Mouse (Mus musculus) lung, postnatal 25 days (tissue): ENCODE results near the gene Pdcd11.
"Not testable (repeated sequence)": the region's sequence is repeated elsewhere in the genome, so short reads cannot be mapped to it uniquely, and the experiment has no call there.

Experiments
- DNase-seq: peaks from one replicate; pipeline ENCODE4 v3.0.0; 2022; ENCODE audit warnings: low spot score

Gene Pdcd11

GRCm38 (mm10) chr19:47128164-47128563 lies 37.6 kb downstream of the Pdcd11 start:
- no peak for DNase-seq

DNA sequence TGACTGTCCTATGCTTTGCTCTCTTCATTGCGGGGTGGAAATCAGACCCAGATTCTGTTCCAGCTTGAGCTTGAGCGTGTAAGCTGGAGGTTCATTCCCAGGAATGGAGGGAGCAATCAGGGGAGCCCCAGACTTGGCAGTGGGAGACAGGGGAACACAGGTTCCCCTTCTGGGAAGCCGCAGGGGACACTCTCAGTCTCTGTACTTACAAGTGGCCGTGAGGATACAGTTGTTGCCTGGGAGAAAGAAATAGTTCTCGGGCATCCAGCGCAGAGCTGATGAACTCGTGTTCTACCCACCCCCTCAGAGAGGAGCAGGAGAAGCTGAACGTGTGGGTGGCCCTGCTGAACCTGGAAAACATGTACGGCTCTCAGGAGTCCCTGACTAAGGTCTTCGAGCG lies 38.3 kb downstream of the Pdcd11 start:
- no peak for DNase-seq

GRCm38 (mm10) chr19:47130551-47131125 lies 40.1 kb downstream of the Pdcd11 start:
- DNase-seq, result no peak

- DNase-seq, result peak; percentile 44
These were observed 42.6 kb downstream of the Pdcd11 start for GRCm38 (mm10) chr19:47133161-47133560.

DNA sequence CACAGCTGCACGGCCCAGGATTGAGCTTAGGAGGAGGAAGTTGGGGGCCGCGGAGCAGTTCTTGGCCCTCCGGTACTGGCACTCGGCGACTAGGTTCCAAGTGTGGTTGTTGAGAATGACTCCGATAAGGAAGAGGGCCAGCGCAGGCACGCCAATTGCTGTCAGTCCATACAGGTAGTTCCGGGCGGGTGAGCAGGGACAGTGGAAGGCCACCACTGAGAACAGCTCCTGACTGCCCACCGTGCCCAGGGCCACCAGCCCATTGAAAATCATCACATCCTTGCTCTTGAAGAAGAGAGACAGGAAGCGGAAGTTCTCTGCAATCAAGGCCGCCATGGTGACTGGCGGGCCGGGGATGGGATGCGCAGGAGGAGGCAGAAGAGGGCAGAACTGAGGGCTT lies 45.0 kb downstream of the Pdcd11 start:
- no peak for DNase-seq

DNA sequence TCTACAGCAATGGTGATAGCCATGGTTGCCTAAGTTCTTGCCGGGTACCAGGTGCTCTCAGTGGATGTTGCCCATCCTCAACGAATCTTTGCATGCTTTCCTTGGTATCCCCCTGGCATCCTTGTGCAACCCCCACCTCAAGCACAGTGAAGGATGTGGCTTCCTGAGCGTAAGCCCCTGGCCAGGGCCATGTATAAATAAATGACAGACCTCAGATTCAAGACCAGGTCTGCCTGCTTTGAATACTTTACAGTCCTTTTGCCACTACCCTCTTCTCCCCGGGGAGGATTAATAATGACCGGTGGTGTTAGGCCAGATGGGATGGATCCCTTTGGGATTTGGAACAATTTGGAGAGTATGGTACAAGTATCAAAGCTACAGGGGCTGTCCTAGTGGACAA lies 45.6 kb downstream of the Pdcd11 start:
- DNase-seq, result no peak

GRCm38 (mm10) chr19:47137051-47137581 lies 46.5 kb downstream of the Pdcd11 start:
- peak; percentile 64 for DNase-seq

DNA sequence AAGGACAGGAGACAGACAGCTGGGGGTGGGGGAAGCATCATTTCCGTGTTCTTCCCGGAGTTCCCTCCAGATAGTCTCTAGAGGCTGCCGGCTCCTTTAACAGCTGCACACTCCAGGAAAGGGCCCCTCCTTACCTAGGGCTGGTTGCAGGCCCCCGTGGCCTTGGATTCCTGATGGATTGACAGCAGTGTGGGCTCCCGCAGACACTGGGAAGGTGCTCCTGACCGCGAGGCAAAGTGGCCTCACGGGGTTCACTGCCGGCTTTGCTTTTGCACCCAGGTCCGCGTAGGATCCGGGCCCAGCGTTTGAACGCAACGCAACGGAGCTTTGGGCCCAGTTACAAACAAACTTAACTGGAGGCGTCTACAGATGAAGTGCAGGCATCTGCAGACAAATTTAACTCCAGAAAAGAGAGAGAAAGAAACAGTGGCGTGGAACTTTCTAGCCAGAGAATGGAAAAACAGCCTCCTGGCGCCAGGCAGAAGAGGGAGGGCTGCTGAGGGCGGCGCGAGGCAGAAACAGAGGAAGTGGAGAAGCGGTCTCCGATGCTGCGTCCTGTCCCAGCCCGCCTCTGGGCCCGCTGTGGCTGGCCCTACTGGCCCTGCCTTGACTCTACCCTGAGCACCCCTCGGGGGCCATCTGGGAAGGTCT lies 47.3 kb downstream of the Pdcd11 start, which contains the start of gene Calhm2:
Gene Calhm2, minus strand, starts transcription at position 524 of the 651 bp plus-strand sequence.
- DNase-seq, result peak; percentile 41

DNA sequence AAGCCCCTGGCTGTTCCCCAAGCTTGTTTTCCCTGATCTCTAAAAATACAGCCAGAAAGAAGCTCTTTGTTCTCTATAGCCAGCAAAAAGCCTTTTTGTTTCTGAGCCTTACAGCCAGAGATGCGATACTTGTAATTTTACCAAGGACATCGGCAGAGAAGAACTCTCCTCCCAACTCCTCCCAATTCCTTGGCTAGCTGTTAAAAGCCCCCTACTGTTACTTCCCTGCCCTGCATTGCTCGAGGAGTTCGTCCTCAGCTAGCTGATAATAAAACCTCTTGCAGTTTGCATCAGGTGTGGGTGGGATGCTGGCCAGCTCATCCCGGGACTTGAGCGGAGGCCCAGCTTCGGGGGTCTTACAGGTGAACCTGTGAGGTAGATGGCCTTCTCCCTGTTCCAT lies 49.0 kb downstream of the Pdcd11 start:
- DNase-seq, result not testable (repeated sequence)

- no peak for DNase-seq
These were observed 51.9 kb downstream of the Pdcd11 start for GRCm38 (mm10) chr19:47142438-47142837.

DNA sequence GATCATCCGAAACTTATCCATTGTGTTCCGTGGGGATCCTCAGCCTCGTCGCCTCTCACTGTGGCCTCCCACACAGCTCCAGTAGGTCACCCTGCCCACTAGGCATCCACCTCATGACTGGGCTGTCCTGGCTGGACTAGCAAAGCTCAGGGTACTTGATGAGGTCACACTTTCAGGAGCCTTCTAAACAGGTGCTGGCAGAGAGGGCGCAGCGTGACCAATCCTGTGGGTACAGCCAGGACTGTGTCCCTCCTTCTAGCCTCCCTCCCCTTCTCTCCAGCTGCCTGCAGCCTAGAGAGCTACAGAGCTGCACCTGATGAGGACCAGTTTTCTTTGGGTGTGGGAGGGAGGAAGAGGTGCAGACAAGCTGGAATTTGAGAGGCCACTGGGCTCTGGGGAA lies 53.6 kb downstream of the Pdcd11 start, which contains the start of gene Calhm1:
Gene Calhm1, minus strand, starts transcription at position 101 of the 400 bp plus-strand sequence.
- no peak for DNase-seq

GRCm38 (mm10) chr19:47148267-47148847 lies 57.8 kb downstream of the Pdcd11 start:
- no peak for DNase-seq

DNA sequence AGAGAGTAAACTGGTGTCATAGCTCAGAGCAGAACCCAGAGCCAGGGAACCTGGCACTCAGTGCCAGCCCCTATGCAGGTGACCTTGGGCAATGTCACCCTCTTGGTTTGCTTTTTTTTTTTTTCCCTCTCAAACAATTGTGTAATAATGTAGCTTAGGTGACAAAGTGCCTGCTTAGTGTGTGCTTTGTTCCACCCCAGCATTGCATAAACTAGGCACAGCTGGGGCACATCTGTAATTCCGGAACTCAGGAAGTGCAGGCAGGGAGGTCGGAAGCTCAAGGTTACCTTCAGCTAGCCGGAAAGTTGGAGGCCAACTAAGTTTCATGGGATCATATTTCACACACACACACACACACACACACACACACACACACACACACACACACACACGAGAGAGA lies 59.3 kb downstream of the Pdcd11 start:
- peak; percentile 28 for DNase-seq

DNA sequence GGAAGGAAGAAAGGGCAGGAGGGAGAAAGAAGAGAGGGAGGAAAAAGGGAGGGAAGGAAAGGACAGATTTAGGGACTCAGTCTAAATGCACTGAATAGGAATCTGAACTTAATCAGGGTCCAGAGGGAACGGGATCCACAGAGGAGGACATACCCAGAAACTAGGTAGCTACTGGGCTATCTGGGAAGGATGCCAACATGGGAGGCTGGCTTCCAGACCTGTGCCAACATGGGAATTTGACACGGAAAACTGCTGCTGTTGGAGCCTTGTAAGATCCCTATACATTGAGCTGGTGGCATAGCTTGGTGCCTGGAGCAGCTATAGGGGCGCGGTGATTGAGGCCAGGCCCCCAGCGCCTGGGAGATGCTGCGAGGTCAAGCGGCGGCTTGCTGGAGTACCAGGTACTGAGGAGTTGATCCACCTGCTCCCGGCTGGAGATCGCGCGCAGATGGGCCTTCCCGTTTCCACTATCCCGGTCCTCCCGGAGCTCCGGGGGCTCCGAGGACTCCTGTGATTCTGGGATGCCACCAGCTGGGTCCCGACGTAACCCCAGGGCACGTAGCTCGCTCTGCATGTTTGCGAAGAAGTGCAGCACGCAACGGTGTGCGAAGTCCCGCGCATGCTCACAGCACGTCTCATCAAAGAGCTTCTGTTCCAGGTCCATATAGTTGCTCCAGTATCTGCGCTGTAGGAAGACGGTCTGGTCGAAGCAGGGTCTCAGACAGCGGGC lies 60.9 kb downstream of the Pdcd11 start:
- no peak for DNase-seq

GRCm38 (mm10) chr19:47152062-47152369 lies 61.4 kb downstream of the Pdcd11 start:
- no peak for DNase-seq

DNA sequence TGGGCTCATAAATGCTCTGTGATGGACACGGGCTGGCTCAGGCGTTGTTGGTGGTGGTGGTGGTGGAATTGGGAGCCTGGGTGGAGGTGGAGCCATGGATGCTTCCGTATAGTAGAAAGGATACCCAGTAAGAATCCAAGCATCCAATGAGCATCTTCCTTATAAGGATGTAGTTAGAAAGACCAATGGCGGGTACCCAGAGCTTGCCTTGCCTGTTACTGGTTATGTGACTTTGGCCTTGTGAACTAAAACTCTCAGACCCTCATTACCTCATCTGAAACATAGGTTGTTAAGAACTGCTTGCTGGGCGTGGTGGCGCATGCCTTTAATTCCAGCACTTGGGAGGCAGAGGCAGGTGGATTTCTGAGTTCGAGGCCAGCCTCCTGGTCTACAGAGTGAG lies 63.2 kb downstream of the Pdcd11 start:
- DNase-seq, result no peak

DNA sequence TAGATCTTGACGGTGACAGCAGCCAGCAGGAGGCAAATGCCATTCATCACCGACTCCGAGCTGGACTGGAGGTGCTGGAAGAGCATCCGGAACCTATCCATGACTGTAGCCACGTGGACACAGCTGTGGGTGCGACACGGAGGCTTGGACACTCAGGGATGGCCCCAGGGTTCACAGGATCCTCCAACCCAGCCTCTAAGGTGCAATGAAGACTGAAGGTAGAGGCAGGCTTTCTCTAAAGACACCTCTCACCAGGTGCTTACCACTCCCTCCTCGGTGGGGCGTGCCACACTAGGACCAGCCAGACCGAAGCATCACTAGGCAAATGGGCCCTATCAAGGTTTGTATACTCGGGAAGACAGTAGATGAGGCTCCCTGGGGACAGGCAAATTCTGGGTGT lies 67.1 kb downstream of the Pdcd11 start, which contains the start of gene Calhm3:
Gene Calhm3, minus strand, starts transcription at position 101 of the 400 bp plus-strand sequence.
- DNase-seq, result no peak

DNA sequence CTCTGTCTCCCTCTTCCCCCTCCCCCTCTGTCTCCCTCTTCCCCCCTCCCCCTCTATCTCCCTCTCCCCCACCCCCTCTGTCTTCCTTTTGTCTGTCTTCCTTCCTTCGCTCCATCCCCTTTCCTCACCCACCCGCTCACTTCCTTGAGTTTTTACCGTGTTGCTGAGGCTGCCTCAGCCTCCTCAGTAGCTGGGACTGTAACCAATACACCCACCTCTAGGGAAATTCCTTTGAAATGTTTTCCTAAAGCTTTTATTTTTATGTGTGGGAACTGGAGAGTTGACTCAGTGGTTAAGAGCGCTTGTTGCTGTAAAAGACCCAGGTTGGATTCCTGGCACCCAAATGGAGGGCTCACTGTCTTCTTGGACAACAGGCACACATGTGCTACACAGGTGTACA lies 71.1 kb downstream of the Pdcd11 start:
- no peak for DNase-seq

DNA sequence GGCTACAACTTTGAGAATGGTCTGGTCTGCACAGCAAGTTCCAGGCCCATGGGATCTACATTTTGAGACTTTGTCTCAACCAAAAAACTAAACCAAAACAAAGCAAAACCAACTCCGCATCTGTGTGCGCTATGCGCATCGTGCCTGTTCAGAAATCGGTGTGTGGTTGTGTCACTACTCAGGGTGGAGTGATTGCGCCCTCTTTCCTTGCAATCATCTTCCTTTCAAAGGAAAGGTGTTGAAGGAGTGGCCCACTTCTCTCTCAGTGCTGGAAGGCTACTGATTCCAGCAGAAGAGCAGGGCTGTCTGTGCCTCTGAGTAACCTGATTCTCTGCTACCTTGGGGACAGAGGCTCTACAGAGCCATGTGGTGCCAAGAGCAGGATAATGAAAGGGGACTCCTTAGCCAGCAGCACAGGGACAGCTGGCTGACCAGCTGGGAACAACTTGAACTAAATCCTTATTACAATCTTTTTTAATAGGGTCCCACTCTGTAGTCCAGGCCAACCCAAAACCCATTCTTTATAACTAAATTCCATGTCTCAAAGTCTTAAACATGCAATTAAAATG lies 72.7 kb downstream of the Pdcd11 start:
- no peak for DNase-seq

GRCm38 (mm10) chr19:47166758-47167157 lies 76.2 kb downstream of the Pdcd11 start:
- no peak for DNase-seq

DNA sequence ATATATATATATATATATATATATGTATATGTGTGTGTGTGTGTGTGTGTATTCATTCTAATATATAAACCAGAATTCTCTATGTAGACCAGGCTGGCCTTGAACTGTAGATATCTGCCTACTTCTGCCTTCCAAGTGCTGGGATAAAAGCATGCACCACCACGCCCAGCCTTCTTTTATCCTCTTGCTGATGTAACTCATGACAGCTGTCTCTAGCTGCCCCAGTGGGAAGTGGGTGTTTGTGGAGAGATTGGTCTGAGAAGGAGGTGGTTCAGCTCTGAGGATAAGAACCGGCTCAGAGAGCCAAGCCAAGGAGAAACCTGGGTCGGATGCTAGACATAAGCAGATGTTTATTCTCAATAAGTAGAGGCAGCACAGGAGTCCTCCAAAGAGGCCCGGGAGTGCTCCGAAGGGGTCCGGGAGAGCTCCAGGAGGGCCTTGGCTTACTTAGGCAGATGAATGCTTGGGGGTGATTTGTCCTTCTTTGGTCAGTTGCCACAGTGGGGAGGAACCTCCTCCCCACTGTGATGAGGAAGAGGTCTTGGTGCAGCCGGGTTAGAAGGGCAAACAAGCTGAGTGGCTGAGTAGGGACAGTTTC lies 77.1 kb downstream of the Pdcd11 start:
- DNase-seq, result no peak

DNA sequence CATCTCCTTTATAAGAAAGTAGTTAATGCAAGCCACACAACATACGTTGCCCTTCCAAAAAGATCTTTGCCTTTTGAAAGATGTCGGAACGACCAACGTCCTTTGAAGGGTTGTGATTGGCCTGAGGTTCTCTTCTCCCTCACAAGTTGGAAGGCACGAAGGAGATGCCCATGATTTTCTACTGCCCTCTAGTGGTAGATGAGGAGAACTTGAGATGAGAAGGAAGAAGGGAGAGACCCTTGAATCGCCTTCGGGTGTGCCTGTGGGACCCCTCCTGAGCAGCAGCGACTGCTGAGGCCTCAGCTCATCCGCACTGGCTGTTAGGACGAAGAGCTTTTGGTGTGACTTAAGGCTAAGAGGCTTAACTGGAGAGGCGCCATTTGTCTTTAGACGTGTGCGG lies 77.7 kb downstream of the Pdcd11 start:
- peak; percentile 47 for DNase-seq
